Mouse (Mus musculus) embryonic fibroblast, embryonic 13.5 days (primary cell): ENCODE measurements around the gene Rtl1.

Source experiments
- CTCF ChIP-seq: IDR thresholded peaks from 2 replicates; pipeline ENCODE4 v1.5.1; 2011; ENCODE audit warnings: mild to moderate bottlenecking, control low read depth, low read length, moderate library complexity, borderline replicate concordance; ENCODE audit not compliant: insufficient read depth
- POLR2A ChIP-seq: IDR thresholded peaks from 2 replicates; pipeline ENCODE4 v1.6.1; 2011; ENCODE audit warnings: low read depth, mild to moderate bottlenecking, control low read depth, low read length, moderate library complexity

GRCm38 (mm10) chr12:109626910-109627309 lies 26.8 kb upstream of the Rtl1 start:
- no peak for TF ChIP-seq CTCF
- TF ChIP-seq POLR2A, result no peak
